Mouse (Mus musculus) C2C12 (cell line): ENCODE measurements around the gene Dusp1. TPM values are rescaled to one million over a fixed set of nuclear protein-coding genes. Genes with fewer than 3 reads are reported as not detected.

Experiments
- H3K27me3 ChIP-seq: one replicate; pipeline ENCODE4 v1.6.1; 2011; ENCODE audit not compliant: control insufficient read depth, insufficient read depth, insufficient read length
- H3K36me3 ChIP-seq: one replicate; pipeline ENCODE4 v1.6.1; 2011; ENCODE audit not compliant: control insufficient read depth, insufficient read depth
- H3K4me3 ChIP-seq: one replicate; pipeline ENCODE4 v1.5.1; 2011; ENCODE audit warnings: mild to moderate bottlenecking, control low read depth; ENCODE audit not compliant: poor library complexity, insufficient read depth, severe bottlenecking
- H3K79me2 ChIP-seq: one replicate; pipeline ENCODE4 v1.6.1; 2011; ENCODE audit not compliant: control insufficient read depth, insufficient read depth
- H3K79me3 ChIP-seq: one replicate; pipeline ENCODE4 v1.6.1; 2011; ENCODE audit warnings: low read depth, control low read depth
- H3ac ChIP-seq: one replicate; pipeline ENCODE3; 2011; ENCODE audit warnings: low read depth; ENCODE audit not compliant: control insufficient read depth, insufficient read length
- CEBPB ChIP-seq: IDR thresholded peaks from one replicate; pipeline ENCODE4 v1.6.1; 2011; ENCODE audit warnings: low read depth, mild to moderate bottlenecking, control low read depth, moderate library complexity
- CTCF ChIP-seq: IDR thresholded peaks from one replicate; pipeline ENCODE4 v1.5.1; 2011; ENCODE audit not compliant: control insufficient read depth, insufficient read depth, insufficient read length
- FOSL1 ChIP-seq: IDR thresholded peaks from one replicate; pipeline ENCODE4 v1.8.0; 2011; ENCODE audit warnings: mild to moderate bottlenecking, low read length; ENCODE audit not compliant: poor library complexity, insufficient read depth, severe bottlenecking
- MAX ChIP-seq: IDR thresholded peaks from one replicate; pipeline ENCODE4 v1.6.1; 2011; ENCODE audit warnings: mild to moderate bottlenecking, control low read depth
- MYOD1 ChIP-seq: IDR thresholded peaks from one replicate; pipeline ENCODE4 v1.6.1; 2011; ENCODE audit warnings: low read depth; ENCODE audit not compliant: control insufficient read depth, insufficient read length
- MYOG ChIP-seq: IDR thresholded peaks from one replicate; pipeline ENCODE4 v1.6.1; 2011; ENCODE audit not compliant: control insufficient read depth, insufficient read length; ENCODE audit errors: extremely low read depth
- USF1 ChIP-seq: IDR thresholded peaks from one replicate; pipeline ENCODE4 v1.6.1; 2011; ENCODE audit warnings: low read depth, mild to moderate bottlenecking, control low read depth, moderate library complexity
- polyA plus RNA-seq: library from polyadenylated mRNA; unstranded; fragments of >200 nt; fragmentation: generic; extraction: Trizol; gene quantifications from one replicate; pipeline ENCODE4 v1.2.1, GENCODE M21; 2012; ENCODE audit warnings: missing spikeins

The Dusp1 gene
- polyA plus RNA-seq, 1 experiment, result 16.4 TPM

DNA sequence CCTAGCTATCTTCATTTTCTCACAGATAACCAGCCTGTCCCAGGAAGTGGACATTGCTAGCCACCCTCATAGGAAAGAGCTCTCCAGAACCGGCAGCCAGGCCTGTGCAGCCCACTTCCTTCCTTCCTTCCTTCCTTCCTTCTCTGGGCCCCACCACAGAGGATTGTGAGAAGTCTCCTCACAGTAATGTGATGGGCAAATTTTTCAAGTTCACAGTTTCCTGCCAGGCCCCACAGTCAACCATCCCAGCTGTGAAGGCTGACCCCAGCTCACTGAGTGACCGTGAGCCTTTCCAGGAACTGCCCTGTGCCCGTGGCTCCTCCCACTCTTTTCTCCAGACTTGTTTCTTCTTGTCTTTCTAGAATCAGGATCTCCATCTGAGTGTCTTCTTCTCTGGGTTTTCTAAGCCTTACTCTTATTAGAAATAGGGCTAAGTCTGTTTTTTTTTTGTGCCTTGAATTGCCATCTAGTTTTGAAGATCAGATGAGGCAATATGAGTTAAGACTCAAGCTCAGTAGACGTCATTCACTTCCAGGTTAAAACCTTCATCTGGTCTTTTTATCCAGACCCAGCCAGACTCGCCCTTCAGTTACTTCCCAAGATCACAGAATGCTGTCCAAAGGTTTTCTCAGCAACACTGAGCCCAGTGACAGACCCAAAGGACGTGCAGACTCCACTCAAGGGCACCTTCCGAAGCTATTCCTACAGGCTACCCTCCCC lies 33.7 kb upstream of the Dusp1 start:
- Histone ChIP-seq H3K36me3 (peaks cover 13% of the 10 kb centered on the region), H3K79me3 (peaks cover 20% of the 10 kb centered on the region), H3K79me2 (peaks cover 66% of the 10 kb centered on the region), H3K27me3 (no peaks in the 10 kb centered on the region), H3ac (no peak overlapping the region), H3K4me3 (no peak overlapping the region)
- TF ChIP-seq CEBPB (no peak), MYOD1 (no peak), CTCF (no peak), MYOG (no peak)

DNA sequence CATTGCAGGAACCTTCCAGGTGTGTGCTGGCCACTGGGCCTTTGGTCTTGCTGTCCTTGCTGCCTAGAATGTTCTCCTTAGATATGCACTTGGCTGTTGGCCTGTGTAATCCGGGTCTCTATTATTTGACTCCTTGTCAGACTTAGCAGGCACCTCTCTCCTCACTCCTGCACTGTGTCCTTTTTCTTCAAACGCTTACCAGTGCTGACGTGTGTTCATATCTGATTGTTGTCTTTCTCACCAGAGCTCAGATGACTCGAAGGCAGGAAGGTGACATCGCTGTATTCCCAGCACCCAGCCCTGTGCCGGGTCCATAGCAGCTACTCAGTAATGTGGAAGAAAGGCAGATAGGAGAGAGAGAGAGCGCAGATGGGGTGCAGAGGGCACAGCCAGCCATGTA lies 33.0 kb upstream of the Dusp1 start:
- TF ChIP-seq MYOG (no peak), MAX (no peak), USF1 (no peak), FOSL1 (no peak), CTCF (no peak), CEBPB (no peak), MYOD1 (no peak)
- Histone ChIP-seq H3K4me3 (no peak overlapping the region), H3ac (no peak overlapping the region), H3K27me3 (no peaks in the 10 kb centered on the region), H3K79me3 (peaks cover 19% of the 10 kb centered on the region), H3K79me2 (peaks cover 64% of the 10 kb centered on the region), H3K36me3 (peaks cover 13% of the 10 kb centered on the region)

DNA sequence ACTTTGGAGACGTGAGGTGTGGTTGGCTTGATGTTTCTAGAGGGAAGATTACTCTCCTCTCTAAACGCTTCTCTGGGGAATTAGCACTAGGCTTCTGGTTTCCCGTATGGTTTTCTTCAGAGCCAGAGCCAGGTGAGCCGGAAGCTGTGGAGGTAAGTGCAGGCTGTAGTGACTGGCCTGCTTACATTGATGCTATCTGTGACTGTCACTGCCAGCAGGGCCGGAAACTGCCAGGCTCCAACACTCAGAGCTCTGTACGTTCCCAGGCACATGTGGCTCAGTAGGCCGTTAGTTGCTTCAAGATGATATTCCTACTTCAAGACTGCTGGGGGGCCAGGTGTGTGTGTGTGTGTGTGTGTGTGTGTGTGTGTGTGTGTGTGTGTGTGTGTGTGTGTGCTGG lies 32.2 kb upstream of the Dusp1 start:
- no peaks in the 10 kb centered on the region for H3K27me3 ChIP-seq
- no peak overlapping the region for H3K4me3 ChIP-seq
- peaks cover 20% of the 10 kb centered on the region for H3K79me3 ChIP-seq
- H3K36me3 ChIP-seq, result peaks cover 13% of the 10 kb centered on the region
- H3K79me2 ChIP-seq, result peaks cover 64% of the 10 kb centered on the region
- no peak overlapping the region for H3ac ChIP-seq
- TF ChIP-seq USF1 (no peak), FOSL1 (no peak), CEBPB (no peak), CTCF (no peak), MYOG (no peak), MAX (no peak), MYOD1 (no peak)

DNA sequence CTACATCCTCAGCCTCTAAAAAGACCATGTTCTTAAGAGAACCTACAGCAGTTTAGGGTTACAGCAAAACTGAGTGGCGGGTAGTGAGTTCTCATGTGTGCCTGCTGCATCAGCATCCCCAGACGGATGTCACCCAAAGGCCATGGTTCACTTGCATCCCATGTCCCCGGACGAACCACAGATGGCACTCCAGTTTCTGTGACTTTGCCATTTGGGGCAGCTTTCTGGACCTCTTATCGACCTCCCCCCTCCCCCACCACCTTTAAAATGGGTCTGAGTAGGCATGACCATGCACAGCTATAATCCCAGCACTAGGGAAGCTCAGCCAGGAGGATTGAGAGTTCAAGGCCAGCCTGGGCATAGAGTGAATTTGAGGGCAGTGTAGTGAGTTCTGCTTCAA lies 31.3 kb upstream of the Dusp1 start:
- TF ChIP-seq MYOD1, result no peak
- TF ChIP-seq MYOG, result no peak
- TF ChIP-seq USF1, result no peak
- no peak for TF ChIP-seq FOSL1
- TF ChIP-seq CEBPB, result no peak
- no peak for TF ChIP-seq CTCF
- TF ChIP-seq MAX, result no peak
- H3K79me3 ChIP-seq, result peaks cover 22% of the 10 kb centered on the region
- no peak overlapping the region for H3ac ChIP-seq
- H3K27me3 ChIP-seq, result no peaks in the 10 kb centered on the region
- H3K4me3 ChIP-seq, result no peak overlapping the region
- peaks cover 73% of the 10 kb centered on the region for H3K79me2 ChIP-seq
- peaks cover 17% of the 10 kb centered on the region for H3K36me3 ChIP-seq

DNA sequence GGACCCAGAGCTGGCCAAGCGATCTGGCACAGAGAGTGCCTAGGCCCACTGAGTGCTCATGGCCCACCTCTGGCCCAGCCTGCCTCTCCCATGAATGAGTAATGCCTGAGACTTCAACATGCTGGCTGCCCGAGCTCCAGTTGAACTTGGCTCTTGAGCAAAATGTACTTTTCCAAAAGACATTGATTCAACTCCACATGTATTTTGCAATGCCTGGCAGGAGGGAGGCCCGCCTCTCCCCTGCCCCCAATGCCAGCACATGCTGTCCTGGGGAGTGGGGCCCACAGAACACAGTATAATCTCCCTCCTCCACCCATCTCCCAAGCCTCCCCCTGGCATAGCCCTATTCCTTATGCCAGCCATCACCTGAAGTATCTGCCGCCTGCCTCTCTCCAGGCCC lies 30.6 kb upstream of the Dusp1 start:
- H3K4me3 ChIP-seq, result no peak overlapping the region
- no peak overlapping the region for H3ac ChIP-seq
- peaks cover 80% of the 10 kb centered on the region for H3K79me2 ChIP-seq
- H3K36me3 ChIP-seq, result peaks cover 19% of the 10 kb centered on the region
- TF ChIP-seq MYOG (no peak), USF1 (no peak), MYOD1 (no peak), FOSL1 (no peak), CEBPB (no peak), MAX (no peak)
- H3K79me3 ChIP-seq, result peaks cover 26% of the 10 kb centered on the region
- H3K27me3 ChIP-seq, result no peaks in the 10 kb centered on the region

DNA sequence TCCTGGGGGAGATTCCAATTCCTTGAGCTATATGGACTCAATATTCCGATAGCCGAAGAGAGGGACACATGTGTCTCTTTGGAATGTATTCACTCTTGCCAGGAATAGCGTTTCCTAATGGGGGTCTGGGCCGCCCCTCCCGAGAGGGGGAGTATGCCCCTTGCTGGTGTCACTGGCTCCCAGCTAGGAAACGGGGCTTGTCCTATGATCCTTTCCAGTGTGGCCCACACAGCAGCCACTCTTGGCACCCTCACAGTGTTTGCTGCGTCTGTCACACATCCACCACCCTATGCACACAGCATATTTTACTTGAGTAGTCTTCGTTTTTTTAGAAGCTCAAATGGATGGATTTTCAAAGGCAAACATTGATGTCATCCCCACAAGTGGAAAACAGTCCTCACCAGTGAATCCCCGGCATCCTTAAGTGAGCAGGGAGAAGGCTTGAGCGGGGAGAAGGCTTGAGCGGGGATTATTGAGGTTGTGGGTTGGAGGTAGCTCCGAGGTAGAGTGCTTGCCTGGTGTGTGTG lies 26.1 kb upstream of the Dusp1 start:
- H3ac ChIP-seq, result no peak overlapping the region
- peaks cover 83% of the 10 kb centered on the region for H3K79me2 ChIP-seq
- H3K79me3 ChIP-seq, result peaks cover 42% of the 10 kb centered on the region
- no peak overlapping the region for H3K4me3 ChIP-seq
- H3K27me3 ChIP-seq, result no peaks in the 10 kb centered on the region
- TF ChIP-seq MYOG, result no peak
- no peak for TF ChIP-seq CEBPB
- TF ChIP-seq MAX, result no peak
- TF ChIP-seq USF1, result no peak
- TF ChIP-seq CTCF, result no peak
- no peak for TF ChIP-seq MYOD1
- no peak for TF ChIP-seq FOSL1
- H3K36me3 ChIP-seq, result peaks cover 24% of the 10 kb centered on the region
